Mouse (Mus musculus): ENCODE measurements around the gene Timm8a2.

The Timm8a2 gene

DNA sequence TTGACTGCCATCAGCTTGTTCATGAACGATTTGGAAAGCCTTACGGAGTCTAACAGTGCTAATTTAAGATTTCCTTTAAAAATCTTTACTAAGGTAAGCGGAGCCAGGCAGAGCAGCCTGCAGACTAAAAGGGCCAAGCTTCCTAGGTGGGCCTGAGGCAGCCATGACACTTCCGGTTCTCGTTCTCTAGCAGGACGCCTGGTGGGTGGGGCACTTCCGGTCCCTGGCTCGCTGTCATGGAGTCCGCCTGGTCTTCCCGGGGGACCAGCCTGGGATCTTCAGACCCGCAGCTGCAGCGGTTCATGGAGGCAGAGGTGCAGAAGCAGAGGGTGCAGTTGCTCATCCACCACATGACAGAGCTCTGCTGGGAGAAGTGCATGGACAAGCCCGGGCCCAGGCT lies at the start of gene Timm8a2:
TSS of gene Timm8a2 (plus strand) at position 224 of the 400 bp plus-strand sequence.
- DNase-seq = no peak

DNA sequence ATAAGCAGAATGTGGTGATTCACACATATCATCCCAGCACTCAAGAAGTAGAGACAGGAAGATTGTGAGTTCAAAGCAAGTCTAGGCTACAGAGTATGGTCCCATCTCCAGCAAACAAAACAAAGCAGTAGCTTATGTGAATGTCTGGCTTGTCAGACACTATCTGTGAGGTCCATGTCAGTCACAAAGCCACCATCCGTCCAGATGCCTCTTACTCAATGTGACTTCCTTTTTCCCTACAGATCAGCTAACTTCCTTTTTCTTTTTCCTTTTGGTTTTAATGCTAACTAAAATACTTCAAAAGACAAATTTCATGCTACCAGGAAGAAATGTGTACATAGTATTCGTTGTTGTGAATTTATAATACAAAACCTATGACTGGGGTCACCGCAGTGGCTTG lies 49.0 kb upstream of the Timm8a2 start:
- no peak for DNase-seq

DNA sequence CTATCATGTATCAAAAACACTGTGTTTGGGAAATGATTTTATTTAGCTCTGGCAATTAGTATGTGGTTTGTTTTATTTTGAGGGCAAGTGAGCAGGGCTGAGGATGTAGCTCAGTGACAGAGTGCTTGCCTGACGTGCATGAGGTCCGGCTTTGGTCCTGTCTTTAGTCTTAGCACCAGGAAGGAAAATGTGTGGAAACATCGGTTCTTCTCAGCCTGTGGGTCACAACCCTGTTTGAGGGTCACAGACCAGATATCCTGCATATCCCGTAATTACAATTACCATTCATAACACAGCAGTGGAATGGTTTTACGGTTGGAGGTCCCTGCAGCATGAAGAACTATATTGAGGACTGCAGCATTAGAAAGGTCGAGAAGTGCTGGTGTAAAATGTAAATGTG lies 48.4 kb upstream of the Timm8a2 start:
- no peak for DNase-seq

DNA sequence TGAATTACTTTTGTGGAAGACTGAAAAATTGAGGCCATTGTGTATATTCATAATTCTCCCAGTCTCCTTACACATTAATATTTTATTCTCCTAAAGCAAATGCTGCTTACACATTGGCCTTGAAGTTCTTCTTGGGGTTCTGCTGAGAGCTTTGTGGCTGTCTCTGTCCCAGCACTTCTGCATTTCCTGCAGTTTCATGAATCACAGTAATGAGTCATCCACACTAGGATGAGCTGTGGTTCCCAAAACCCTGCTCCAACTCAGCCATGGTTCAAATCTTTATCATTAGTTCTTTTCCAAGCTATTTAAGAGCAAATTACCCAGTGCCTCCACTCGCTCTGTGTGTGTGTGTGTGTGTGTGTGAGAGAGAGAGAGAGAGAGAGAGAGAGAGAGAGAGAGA lies 47.2 kb upstream of the Timm8a2 start:
- DNase-seq = no peak

DNA sequence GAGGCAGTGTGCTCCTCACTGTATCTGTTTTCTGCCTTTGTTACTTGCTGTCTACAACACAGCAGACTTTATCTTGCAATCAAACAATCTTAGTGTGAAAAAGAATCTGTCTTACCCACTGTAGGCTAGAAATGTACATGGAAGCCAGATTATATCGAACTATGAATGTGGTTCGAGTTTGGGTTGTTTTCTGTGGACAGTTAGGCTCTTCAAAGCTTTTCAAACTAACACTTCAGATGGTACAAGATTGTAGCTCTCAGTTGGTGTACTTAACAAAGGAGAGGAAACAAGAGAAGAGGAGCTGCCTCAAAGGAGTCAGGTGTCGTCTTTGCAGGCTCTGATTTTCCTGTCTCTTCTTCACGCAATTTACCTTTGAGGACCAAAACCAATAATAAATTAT lies 46.8 kb upstream of the Timm8a2 start:
- no peak for DNase-seq

DNA sequence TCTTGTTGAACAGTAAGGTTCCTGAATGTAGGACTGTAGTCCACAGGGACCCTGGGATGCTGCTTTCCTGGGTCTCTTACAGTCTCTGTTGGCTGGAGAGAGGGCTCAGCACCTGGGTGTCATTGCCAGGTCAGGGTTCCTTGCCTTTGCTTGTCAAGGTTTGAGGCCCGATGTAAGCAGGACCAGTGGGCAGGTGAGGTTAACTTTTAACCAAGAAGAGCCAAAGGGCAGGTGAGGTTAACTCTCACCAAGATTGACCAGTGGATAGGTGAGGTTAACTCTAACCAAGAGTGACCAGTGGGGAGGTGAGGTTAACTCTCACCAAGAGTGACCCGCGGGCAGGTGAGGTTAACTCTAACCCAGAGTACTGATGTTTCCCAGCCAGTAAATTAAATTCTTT lies 45.1 kb upstream of the Timm8a2 start:
- no peak for DNase-seq

DNA sequence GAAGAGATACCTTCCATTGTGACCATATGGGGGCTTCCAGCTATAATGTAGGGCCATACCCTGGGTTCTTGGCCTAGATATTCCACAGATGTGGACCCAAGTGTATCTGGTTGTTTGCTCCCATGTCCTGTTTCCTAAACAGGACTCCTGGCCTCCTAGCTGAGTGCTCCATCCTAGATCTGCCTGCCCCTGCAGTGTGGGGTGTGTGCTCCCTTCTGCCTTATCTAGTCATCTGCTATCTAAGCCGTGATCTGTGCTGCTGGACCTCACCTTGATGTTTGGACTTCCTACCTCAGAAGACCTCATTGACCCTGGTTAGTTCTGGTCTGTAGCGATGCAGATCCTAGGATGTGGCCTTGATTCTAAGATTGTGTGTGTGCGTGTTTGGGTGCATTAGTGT lies 44.6 kb upstream of the Timm8a2 start:
- no peak for DNase-seq

DNA sequence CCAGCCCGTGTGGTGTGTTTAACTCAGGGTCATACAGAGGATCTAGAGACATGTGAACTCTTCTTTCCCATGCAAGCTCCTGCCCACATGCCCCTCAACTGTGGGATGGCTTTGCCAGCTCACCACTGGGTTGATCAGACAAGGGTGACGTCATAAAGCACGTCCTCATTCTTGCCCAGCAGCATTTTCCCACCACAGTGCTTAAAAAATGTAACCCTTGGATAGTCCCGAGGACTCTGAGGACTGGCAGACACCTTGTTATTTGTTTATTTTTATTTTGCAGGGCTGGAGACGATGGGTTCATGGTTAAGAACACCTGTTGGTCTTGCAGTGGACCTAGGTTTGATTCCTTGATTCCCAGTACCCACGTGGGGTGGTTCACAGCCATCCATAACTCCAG lies 43.6 kb upstream of the Timm8a2 start:
- no peak for DNase-seq

DNA sequence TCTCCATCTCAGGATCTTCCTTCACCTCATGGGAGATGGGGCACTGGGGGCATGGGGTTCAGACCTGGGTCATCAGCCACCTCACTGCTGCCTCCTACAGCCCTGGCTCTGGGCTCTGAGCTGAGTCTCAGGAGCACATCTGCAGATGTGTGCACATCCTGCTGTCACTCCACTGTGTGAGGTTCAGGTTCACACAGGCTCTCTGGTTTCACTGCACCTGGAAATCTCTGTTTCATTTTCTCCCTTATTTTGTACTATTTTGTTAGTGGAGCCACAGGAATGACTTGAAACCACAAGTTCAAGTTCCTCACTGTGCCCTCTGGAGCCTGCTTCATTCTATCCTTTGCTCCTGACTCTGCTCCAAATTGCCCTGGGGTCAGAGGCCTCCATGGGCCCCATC lies 42.6 kb upstream of the Timm8a2 start:
- no peak for DNase-seq

DNA sequence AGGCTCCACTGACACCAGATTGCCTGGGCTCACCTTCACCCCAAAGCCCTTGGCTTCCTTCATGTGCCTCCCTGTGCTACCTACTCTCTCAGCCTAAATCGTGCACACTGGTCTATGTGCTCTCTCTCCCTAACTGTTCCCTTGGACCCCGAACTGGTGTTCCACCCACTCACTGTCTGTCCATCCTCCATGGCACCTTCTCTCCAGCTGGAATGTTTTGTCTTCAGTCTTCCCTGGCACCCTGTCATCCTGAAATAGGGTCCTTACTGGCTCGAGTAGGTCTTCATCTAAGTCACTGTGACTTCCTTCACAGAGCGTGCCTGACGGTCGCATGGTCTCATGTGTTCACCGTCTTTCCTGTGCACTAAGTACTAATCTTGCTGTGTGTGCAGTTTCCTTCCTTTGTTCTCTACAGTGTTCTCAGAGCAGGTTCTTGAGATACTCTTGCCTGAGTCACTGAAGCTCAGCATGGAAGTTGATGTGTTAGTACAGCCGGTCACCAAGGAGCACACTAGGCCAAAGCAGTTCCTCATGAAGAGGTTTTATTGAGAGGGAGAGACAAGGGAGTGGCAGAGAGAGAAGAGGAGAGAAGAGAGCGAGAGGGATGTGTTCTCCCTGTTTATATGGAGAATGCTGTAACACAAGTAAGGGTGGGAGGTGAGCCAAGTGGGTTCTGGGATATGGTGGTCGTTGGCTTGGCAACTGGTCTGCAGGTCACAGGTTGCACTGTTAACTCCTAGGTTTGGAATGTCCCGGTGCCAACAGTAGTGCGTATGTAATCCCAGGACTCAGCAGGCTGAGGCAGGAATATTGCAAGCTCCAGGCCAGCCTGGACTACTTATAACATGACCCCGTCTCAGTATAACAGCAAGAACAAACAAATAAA lies 41.8 kb upstream of the Timm8a2 start:
- DNase-seq = no peak

DNA sequence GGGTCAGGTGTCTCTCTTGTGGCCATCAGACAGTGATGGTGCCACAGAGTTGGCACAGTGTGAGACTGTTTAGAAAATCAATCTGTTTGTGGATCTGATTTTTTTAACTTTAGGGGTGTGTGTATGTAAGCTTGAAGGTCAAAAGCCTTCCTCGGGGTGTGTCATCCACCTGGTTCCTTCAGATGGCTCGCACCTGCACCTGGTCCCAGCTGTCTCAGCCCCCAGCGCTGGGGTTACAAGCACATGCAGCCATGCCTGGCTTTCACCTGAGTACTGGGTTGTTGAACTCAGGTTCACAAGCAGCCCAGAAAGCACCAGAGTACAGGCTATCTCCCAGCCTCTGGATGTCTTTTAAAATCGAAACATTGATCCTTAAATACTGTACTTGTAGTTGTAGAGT lies 40.9 kb upstream of the Timm8a2 start:
- no peak for DNase-seq

DNA sequence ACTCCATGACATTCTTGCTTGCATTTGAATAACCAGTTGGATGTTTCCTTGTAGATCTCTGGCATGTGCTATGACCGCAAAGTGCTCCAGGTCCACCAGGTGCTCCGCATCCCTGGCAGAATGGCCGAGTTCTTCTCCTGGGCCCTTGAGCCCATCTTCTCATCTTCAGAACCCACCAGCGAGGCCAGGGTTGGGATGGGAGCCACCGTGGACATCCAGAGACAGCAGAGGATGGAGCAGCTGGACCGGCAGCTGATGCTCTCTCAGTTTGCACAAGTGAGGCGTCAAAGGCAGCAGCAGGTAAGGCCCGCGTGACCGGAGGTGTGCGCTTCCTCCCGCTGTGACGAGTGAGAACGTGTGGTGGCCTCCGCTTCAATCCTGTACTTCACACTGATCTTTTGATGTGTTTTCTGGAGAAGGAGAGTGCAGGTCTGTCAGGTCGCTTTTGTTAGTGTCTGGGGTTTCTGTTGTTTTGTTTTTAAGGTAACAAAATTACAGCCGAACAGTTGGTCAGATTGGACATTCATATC lies 40.2 kb upstream of the Timm8a2 start:
- no peak for DNase-seq

DNA sequence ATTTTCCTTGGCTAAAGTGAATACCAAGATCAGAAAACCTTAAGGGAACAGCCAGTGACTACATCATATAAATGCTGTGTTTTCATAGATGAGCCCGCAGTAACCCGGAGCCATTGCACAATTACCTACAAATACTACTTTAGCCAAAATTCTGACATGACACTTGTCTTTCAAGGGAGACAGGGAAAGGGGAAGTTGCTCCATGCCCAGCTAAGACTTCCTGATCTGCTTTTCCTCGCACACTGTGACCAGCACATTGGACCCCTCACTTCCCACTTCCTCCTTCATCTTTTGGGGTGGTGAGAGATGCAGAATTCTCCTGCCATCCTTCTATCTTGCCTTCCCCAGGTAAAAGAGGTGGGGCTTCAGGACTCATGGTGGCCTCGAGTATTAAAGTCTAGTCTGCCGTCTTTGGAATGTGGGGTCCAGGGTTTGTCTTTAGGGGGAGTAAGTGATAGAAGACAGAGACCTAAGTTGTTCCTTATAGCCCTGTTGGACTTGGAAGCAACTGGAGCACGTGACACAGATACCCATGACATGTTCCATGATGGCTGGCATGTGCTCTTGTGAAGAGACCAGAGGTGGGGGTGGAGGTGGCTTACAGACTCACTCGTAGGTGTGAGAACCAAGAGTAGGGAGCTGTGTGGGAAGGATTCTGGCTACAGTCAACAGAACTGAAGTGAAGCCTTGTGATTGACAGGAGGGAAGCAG lies 39.5 kb upstream of the Timm8a2 start:
- no peak for DNase-seq

DNA sequence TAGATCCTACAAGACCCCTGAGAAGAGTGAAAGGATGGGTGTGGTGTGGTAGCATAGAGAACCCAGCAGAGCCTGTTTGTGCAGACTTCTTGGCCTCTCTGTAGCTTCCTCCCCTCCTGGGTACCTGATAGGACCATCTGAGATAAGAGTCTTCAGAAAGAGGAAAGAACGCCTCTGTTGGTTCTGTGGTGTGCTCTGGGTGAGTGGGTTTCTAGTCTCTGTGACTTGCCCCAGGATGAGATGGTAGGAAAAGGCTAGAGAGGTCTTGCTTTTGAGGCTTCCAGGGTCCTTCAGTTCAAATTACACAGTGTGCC lies 39.0 kb upstream of the Timm8a2 start:
- no peak for DNase-seq

DNA sequence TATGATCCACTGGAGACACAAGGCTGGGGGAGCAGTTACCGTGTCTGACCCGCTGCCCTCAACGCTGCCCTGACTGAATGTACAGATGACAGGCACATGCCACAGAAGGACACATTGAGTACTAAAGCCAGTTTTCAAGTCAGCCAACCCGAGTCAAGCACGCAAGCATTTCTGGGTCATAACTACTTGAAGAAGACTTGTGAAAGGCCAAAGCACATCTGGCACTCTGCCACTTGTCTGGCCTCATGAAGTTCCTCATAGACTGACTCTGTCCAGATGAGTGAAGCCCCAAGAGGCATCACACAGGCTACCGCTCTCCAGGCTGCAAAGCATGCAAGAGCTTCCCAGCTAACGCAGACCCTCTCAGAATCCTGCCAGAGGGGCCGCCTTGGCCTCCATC lies 37.7 kb upstream of the Timm8a2 start:
- DNase-seq = peak; percentile 11 to 30

DNA sequence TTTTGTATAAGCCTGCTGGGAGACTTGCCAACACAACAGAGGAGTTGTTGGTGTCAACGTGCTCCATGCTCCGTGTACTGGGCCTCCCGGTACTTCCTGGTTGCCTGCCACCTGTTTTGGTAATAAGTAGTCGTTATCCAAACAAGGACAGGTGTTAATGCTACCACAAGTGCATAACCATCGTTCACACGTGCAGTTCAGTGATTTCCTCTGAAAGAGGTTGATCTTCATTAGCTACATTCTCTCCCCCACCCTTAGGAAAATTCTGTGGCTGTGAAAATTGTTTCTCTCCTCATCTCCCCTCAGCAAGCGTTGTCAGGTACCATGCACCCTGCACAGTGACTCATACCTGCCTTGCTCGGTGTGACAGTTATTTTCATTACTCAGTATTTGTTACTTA lies 35.0 kb upstream of the Timm8a2 start:
- no peak for DNase-seq

DNA sequence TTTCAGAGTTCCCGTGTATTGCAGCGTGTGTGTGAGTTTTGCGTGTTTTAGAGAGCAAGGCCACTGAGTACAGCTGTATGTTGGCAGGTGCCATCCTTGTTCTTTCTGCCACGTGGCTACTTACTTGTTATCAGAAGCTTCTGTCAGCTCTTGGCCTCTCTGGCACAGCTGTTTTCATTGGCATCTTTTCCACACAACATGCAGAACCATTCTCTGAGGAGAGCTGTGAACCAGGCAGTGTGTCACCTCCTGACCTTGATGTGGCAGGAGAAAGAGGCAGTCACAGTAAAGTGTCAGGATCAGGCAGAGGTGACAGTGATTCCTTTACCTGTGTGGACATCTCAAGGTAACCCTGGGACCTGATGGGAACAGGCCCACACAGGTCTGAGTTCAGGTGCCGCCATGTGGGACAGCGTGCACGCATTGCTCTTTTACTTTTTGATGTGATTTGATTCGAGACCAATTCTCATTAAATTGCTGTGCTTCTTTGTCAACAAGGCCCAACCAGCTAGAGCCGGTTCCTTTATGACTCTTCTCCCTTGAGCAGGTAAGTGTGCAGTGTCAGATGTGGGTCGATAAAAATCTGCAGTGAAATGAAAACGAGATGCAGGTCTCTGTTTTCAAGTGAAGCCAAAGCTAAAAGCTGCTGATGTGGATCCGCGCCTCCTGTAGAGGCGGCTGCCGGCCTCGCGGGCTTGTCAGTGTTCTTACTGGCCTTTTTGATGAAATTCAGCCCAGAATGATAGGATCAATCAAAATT lies 33.9 kb upstream of the Timm8a2 start:
- no peak for DNase-seq

DNA sequence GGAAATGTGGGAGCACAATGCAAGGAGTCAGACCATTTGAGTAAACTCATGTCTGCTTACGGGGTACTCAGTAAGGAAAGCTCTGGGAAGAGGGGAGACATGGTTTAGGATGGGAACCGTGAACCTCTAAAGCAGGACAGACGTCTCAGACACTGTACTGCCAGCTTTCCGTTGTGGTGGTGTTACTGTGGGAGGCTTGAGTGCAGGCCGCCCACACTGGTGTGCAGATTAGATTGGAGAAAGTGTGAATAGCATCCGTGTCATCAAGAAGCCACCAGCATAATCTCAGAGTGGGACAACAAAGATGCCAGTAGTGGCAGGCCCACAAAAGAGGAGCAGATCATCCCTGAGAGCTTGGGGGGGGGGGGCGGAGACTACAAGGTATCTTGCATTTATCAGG lies 32.2 kb upstream of the Timm8a2 start:
- DNase-seq = no peak

DNA sequence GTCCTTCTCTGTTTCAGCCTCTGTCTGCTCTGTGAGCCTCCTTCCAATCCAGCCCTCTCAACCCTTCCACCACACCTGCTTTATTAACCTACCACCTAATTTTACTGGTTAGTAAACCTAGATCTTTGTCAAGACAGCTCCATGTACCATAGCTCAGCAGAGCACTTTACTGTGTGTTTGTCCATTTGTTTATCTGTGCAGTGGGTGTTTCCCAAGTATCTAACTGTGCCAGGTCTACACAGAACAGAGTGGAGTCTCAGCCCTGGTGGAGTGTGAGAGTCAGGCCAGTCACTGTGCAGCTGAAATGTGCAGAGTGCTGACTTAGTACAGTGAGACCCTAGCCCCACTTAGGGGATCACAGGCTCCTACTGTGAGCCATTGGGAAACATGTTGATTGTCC lies 30.7 kb upstream of the Timm8a2 start:
- DNase-seq = no peak

DNA sequence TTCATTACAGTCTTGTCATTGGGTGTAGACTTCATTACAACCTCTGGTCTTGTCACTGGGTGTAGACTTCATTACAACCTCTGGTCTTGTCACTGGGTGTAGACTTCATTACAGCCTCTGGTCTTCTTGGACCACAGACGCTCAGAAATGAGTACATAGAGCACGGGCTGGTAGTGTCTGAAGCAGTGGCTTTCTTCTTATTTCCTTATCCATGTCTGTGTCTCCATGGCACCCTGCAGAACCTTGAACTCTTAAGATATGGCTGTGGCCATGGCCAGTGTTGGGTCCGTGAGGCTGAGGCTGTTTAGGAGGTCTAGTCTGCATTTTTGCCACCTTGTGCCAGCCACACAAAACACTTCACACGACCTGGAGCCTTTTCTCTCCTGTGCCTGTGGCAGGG lies 26.2 kb upstream of the Timm8a2 start:
- no peak for DNase-seq

DNA sequence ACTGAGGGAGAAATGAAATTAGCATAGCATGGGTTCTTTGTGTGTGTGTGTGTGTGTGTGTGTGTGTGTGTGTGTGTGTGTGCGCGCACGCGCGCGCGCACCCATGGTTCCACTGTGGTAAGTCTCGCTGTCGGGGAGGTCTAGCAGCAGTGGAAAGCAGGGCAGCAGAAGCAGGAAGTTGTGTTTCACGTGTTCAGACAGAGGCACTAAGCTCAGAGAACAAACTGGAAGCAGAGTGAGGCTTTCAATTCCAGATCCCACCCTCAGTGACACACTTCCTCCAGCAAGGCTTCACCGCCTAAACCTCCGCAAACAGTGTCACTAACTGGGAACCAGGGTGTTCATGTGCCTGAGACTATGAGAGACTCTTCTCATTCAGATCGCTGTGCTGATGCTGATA lies 25.0 kb upstream of the Timm8a2 start:
- DNase-seq = no peak

DNA sequence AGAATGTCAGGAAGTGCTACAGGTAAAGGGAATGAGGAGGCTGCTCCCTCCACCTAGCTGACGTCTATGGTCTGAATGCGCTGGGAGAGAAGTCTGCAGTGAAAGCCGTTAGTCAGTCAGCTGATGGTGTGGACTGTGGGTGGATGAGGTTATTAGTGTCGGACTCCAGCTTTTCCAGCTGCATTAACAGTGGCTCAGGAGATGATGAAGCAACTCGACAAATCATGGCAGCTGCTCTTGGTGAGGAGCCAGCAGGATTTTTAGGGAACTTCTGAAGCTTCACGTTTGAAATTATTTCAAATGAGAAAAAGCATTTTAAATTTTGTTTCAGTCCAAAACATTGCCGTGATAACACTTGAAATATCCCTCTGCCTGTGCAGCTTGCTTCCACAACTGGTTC lies 24.2 kb upstream of the Timm8a2 start:
- DNase-seq = no peak

DNA sequence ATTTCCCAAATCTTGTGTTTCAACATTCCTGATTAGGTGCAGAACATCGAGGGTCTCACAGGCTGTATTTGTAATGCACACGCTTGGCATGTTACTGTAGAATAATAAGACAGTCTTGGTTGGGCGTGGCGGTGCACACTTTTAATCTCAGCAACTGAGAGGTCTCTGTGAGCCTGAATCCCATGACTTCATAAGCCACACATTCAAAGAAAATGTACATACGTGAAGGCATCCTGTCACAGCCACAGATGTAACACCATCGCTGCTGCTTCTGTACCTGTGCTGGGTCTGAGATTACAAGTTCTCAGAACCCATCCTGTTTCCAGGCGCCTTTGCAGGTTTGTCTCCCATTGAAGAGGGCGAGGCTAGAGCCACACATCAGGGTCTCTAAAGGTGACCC lies 22.7 kb upstream of the Timm8a2 start:
- DNase-seq = no peak

DNA sequence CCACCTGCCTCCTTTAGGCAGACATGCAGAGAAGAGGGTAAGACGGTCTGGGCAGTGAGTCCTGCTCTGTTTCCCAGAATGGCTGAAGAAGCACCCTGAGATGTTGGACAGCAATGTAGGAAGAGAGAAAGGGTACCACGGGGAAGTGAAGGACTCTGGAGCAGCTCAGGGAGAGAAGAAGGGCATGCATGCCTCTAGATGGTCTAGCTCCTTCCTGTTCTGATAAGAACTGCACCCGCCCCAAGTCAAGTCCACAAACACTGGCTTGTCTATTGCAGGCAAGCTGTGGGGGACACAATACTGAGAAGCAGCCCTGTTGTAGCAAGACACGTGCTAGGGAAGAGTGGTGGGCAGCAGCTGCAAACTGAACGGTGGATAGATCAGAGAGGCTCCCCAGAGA lies 22.3 kb upstream of the Timm8a2 start:
- no peak for DNase-seq
